Mouse (Mus musculus) MEL (cell line): ENCODE results near the gene Gm20604. TPM values are rescaled to one million over a fixed set of nuclear protein-coding genes. Genes with fewer than 3 reads are reported as not detected.

Source experiments
- DNase-seq: peaks from one replicate; pipeline ENCODE4 v3.0.0; 2011; ENCODE audit warnings: low read depth, low spot score
- H3K27ac ChIP-seq: 2 replicates; pipeline ENCODE4 v1.5.1; 2012; ENCODE audit warnings: low read depth, mild to moderate bottlenecking, control low read depth, low read length, moderate library complexity; ENCODE audit not compliant: control insufficient read depth
- H3K27me3 ChIP-seq, 2 experiments: fragments of 150-350 bp in 1 of 2; sonication (generic) in 1 of 2; 2 replicates each; pipeline ENCODE4 v1.6.1; 2012; ENCODE audit warnings: low read length in 2 of 2, mild to moderate bottlenecking in 2 of 2, improper control_type of control experiment in 1 of 2, moderate library complexity in 1 of 2; ENCODE audit not compliant: insufficient read depth in 2 of 2, control insufficient read depth in 1 of 2
- H3K36me3 ChIP-seq, 2 experiments: 2 replicates each; pipeline ENCODE4 v1.6.1; 2012 to 2014; ENCODE audit warnings: low read length in 2 of 2, improper control_type of control experiment in 1 of 2, inconsistent platforms in 1 of 2, mild to moderate bottlenecking in 1 of 2; ENCODE audit not compliant: insufficient read depth in 2 of 2, control insufficient read depth in 1 of 2
- H3K4me1 ChIP-seq, 2 experiments: fragments of 150-350 bp in 1 of 2; sonication (generic) in 1 of 2; 2 replicates each; pipeline ENCODE4 v1.6.1; 2012; ENCODE audit warnings: low read length in 2 of 2, improper control_type of control experiment in 1 of 2, mild to moderate bottlenecking in 1 of 2; ENCODE audit not compliant: insufficient read depth in 2 of 2, control insufficient read depth in 1 of 2
- H3K4me3 ChIP-seq, 2 experiments: fragments of 150-350 bp in 1 of 2; sonication (generic) in 1 of 2; 2 replicates each; pipeline ENCODE4 v1.5.1; 2012; ENCODE audit warnings: low read depth in 2 of 2, low read length in 2 of 2, mild to moderate bottlenecking in 2 of 2, moderate library complexity in 2 of 2, control low read depth in 1 of 2, improper control_type of control experiment in 1 of 2; ENCODE audit not compliant: control insufficient read depth in 1 of 2, insufficient read depth in 1 of 2
- H3K79me2 ChIP-seq: 2 replicates; pipeline ENCODE4 v1.6.1; 2012; ENCODE audit warnings: mild to moderate bottlenecking, low read length, moderate library complexity; ENCODE audit not compliant: control insufficient read depth, poor library complexity, insufficient read depth
- H3K9ac ChIP-seq: 2 replicates; pipeline ENCODE4 v1.6.1; 2012; ENCODE audit warnings: low read depth, mild to moderate bottlenecking, control low read depth, low read length, moderate library complexity; ENCODE audit not compliant: control insufficient read depth, poor library complexity, severe bottlenecking
- H3K9me3 ChIP-seq: fragments of 150-350 bp; sonication (generic); replicated peaks from 2 replicates; pipeline ENCODE4 v1.6.1; 2012; ENCODE audit warnings: mild to moderate bottlenecking, low read length, improper control_type of control experiment, moderate library complexity; ENCODE audit not compliant: insufficient read depth
- BHLHE40 ChIP-seq: IDR thresholded peaks from 2 replicates; pipeline ENCODE4 v1.6.1; 2012; ENCODE audit warnings: low read depth, mild to moderate bottlenecking, inconsistent platforms, low read length, improper control_type of control experiment, borderline replicate concordance
- CHD1 ChIP-seq: IDR thresholded peaks from 2 replicates; pipeline ENCODE4 v1.6.1; 2012; ENCODE audit warnings: low read depth, mild to moderate bottlenecking, inconsistent platforms, low read length, improper control_type of control experiment
- CTCF ChIP-seq, 3 experiments: IDR thresholded peaks in 2 of 3; conservative IDR thresholded peaks in 1 of 3; 2 replicates each; pipeline ENCODE4 v1.5.1; 2011 to 2012; ENCODE audit warnings: low read length in 3 of 3, low read depth in 2 of 3, mild to moderate bottlenecking in 2 of 3, improper control_type of control experiment in 1 of 3, inconsistent platforms in 1 of 3, mixed read lengths in 1 of 3, moderate library complexity in 1 of 3; ENCODE audit not compliant: control insufficient read depth in 1 of 3, insufficient read depth in 1 of 3, poor library complexity in 1 of 3, severe bottlenecking in 1 of 3
- ELF1 ChIP-seq: IDR thresholded peaks from 2 replicates; pipeline ENCODE4 v1.6.1; 2014; ENCODE audit warnings: low read depth, mild to moderate bottlenecking, inconsistent platforms, low read length, improper control_type of control experiment, moderate library complexity
- EP300 ChIP-seq, 2 experiments: IDR thresholded peaks; 2 replicates each; pipeline ENCODE4 v1.6.1; 2011; ENCODE audit warnings: improper control_type of control experiment in 2 of 2, low read length in 2 of 2, low read depth in 1 of 2, mild to moderate bottlenecking in 1 of 2
- GATA1 ChIP-seq: IDR thresholded peaks from 2 replicates; pipeline ENCODE4 v1.6.1; 2011; ENCODE audit warnings: low read depth, low read length, improper control_type of control experiment
- HCFC1 ChIP-seq: IDR thresholded peaks from 2 replicates; pipeline ENCODE4 v1.6.1; 2012; ENCODE audit warnings: low read depth, mild to moderate bottlenecking, inconsistent platforms, low read length, improper control_type of control experiment, moderate library complexity
- KAT2A ChIP-seq: conservative IDR thresholded peaks from 2 replicates; pipeline ENCODE4 v1.6.1; 2012; ENCODE audit warnings: low read depth, low read length, improper control_type of control experiment, inconsistent platforms
- MYC ChIP-seq: IDR thresholded peaks from 2 replicates; pipeline ENCODE4 v1.6.1; 2011; ENCODE audit warnings: low read depth, mild to moderate bottlenecking, low read length, improper control_type of control experiment, moderate library complexity
- NELFE ChIP-seq: IDR thresholded peaks from 2 replicates; pipeline ENCODE4 v1.6.1; 2011; ENCODE audit warnings: low read depth, low read length, improper control_type of control experiment
- RCOR1 ChIP-seq: IDR thresholded peaks from 2 replicates; pipeline ENCODE4 v1.6.1; 2012; ENCODE audit warnings: low read depth, mild to moderate bottlenecking, inconsistent platforms, low read length, improper control_type of control experiment
- TBP ChIP-seq: IDR thresholded peaks from 2 replicates; pipeline ENCODE4 v1.8.0; 2011; ENCODE audit warnings: low read depth, low read length, improper control_type of control experiment
- USF1 ChIP-seq: IDR thresholded peaks from 2 replicates; pipeline ENCODE4 v1.6.1; 2014; ENCODE audit warnings: low read depth, mild to moderate bottlenecking, inconsistent platforms, low read length, improper control_type of control experiment, moderate library complexity
- USF2 ChIP-seq, 2 experiments: IDR thresholded peaks; 2 replicates each; pipeline ENCODE4 v1.6.1; 2011 to 2012; ENCODE audit warnings: improper control_type of control experiment in 2 of 2, low read length in 2 of 2, borderline replicate concordance in 1 of 2, inconsistent platforms in 1 of 2, low read depth in 1 of 2, mild to moderate bottlenecking in 1 of 2; ENCODE audit not compliant: insufficient read depth in 1 of 2
- ZC3H11A ChIP-seq: IDR thresholded peaks from 2 replicates; pipeline ENCODE4 v1.6.1; 2012; ENCODE audit warnings: low read depth, mild to moderate bottlenecking, inconsistent platforms, low read length, improper control_type of control experiment
- polyA plus RNA-seq, 2 experiments: library from polyadenylated mRNA; stranded (reverse) in 1 of 2; unstranded in 1 of 2; fragments of >175 nt in 1 of 2; fragments of >200 nt in 1 of 2; gene quantifications; 2 replicates each; pipeline versions ENCODE4 v1.2.1 to v1.2.4; 2012; ENCODE audit warnings: low replicate concordance in 2 of 2, low read depth in 1 of 2; ENCODE audit not compliant: insufficient read length in 2 of 2, insufficient read depth in 1 of 2, missing spikeins in 1 of 2
- total RNA-seq: library from RNA; depleted of rRNA; stranded (reverse); fragments of 300-350 nt; gene quantifications from 2 replicates; pipeline ENCODE4 v1.2.3, GENCODE M21; 2012

The Gm20604 gene
- total and polyA plus RNA-seq, 3 experiments, result 7.9 to 8.8 TPM; not detected in 1

- Histone ChIP-seq H3K36me3 (no peaks in the 10 kb centered on the region), H3K9ac (no peak overlapping the region), H3K9me3 (no peaks in the 10 kb centered on the region), H3K27ac (no peak overlapping the region), H3K79me2 (peaks cover 23% of the 10 kb centered on the region), H3K4me1 (peaks cover 0 to 3% of the 10 kb centered on the region in 2 experiments; a peak in 1 of 4 replicates), H3K4me3 (no peak overlapping the region), H3K27me3 (no peaks in the 10 kb centered on the region)
- DNase-seq, result no peak
- TF ChIP-seq NELFE (no peak), HCFC1 (no peak), ELF1 (no peak), CHD1 (no peak), ZC3H11A (no peak), USF1 (no peak), RCOR1 (no peak), KAT2A (no peak), CTCF (IDR thresholded peaks at IDR 0.05 in 2 of 3, conservative IDR thresholded peaks at IDR 0.05 in 1 of 3; ENCODE audit: control insufficient read depth in 1 of 3, insufficient read depth in 1 of 3, low read depth in 2 of 3, low read length in 3 of 3, poor library complexity in 1 of 3, severe bottlenecking in 1 of 3) (no peak), EP300 (IDR thresholded peaks at IDR 0.05; ENCODE audit: low read depth in 1 of 2, low read length in 2 of 2) (no peak), TBP (no peak), USF2 (IDR thresholded peaks at IDR 0.05; ENCODE audit: borderline replicate concordance in 1 of 2, insufficient read depth in 1 of 2, low read depth in 1 of 2, low read length in 2 of 2) (no peak), MYC (no peak)
Observed at GRCm38 (mm10) chr12:102697381-102697780, 61.1 kb downstream of the Gm20604 start.

DNA sequence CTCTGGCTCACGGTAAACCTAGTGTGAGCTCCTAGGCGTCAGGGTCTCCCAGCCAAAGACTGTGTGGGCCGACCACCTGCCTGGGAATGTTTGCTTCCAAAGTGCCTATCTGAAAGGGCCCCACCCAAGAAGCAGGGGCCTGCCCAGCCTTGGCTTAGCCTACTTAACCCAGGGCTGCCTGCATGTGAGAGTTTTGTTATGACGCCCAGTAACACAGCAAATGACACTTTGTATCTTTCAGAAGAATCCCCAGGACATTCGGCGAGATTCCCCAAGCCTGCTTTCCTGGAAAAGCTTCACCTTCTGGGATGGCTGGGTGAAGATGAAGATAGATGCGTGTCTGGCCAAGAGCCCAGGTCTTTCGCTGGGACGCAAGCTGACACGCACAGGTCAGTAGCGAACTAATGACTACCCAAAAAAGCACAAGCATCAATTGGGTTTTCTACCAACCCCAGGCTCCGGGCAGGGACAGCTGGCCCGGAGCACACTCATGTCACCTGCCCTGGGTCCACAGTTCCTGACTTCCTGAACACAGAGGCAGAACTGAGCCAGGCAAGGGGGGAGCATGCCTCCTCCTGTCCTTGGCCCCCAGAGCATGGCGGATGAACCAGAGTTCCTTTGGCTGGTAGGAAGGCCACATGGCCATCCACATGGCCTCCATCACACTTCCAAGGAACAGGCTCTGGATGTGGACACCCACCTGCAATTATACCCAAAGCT is 61.7 kb downstream of the Gm20604 start:
- DNase-seq, result no peak
- no peak for TF ChIP-seq KAT2A
- no peak for TF ChIP-seq BHLHE40
- no peak for TF ChIP-seq GATA1
- no peak for TF ChIP-seq USF2 (IDR thresholded peaks at IDR 0.05; ENCODE audit: borderline replicate concordance in 1 of 2, insufficient read depth in 1 of 2, low read depth in 1 of 2, low read length in 2 of 2)
- Histone ChIP-seq H3K79me2 (peaks cover 17% of the 10 kb centered on the region), H3K27me3 (no peaks in the 10 kb centered on the region), H3K4me1 (no peaks in the 10 kb centered on the region), H3K36me3 (no peaks in the 10 kb centered on the region), H3K27ac (no peak overlapping the region), H3K9ac (no peak overlapping the region), H3K4me3 (no peak overlapping the region), H3K9me3 (no peaks in the 10 kb centered on the region)
